ENCODE assay signal across 24 mouse cellular contexts in the genomic region with DNA sequence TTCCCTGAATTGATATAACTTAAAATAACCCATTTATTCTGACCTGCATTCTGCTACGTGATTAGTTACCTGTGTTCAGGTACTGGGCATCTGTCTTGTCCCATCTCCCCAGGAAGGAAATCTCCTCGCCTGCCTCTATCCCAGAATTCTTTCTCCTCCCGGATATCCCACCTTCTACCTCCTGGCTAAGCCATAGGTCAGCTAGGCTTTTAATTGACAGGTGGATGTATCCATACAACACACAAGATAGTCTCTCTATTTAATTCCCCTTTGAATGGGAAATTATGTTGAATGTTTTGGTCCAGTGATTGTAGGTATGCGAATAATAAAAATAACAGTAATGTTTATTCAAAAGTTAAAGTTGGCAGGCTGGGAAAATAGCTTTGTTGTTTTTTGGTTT. TPM values are rescaled to one million over a fixed set of nuclear protein-coding genes. Genes with fewer than 3 reads are reported as not detected.
A peak's percentile ranks its signal among the peaks of the same experiment; 100 is the strongest.
DNase-seq lines count a peak whose midpoint lies in the region; ATAC-seq and TF ChIP-seq lines count a peak whose summit lies in the region.
"Had no signal": no experiment of that assay in that cellular context is flagged by ENCODE, and none has a peak within 500 bp of the region (broad histone marks: within the 10 kb centered on the region; RNA-seq: fewer than 3 reads in every experiment).

No protein-coding gene starts in this region.

- TF ChIP-seq CTCF in E14TG2a.4 (conservative IDR thresholded peaks at IDR 0.05; ENCODE audit: low read length) = no peak

- ATAC-seq in megakaryocyte progenitor cell, adult 5-6 weeks (replicated peaks; ENCODE audit: poor library complexity) = no peak
- ATAC-seq: activated CD4-positive, CD25-positive, alpha-beta regulatory T cell, adult 4 months; CD4-positive, CD25-positive, alpha-beta regulatory T cell, adult 4 months; forebrain, embryonic 13.5 days; forebrain, embryonic 15.5 days; forebrain, postnatal 0 days; Patski had no signal

- H3K27me3 ChIP-seq in E14TG2a.4 (ENCODE audit: insufficient read depth, low read length) = no peaks in the 10 kb centered on the region
- H3K27me3 ChIP-seq: CH12.LX; embryonic facial prominence, embryonic 12.5 days; forebrain, embryonic 13.5 days; forebrain, embryonic 15.5 days; Patski had no signal

- H3K9me3 ChIP-seq in E14TG2a.4 (ENCODE audit: low read length) = peaks cover 18% of the 10 kb centered on the region
- H3K9me3 ChIP-seq: forebrain, embryonic 15.5 days had no signal

- peak overlapping the region; percentile 88 for H3K4me3 ChIP-seq in E14TG2a.4 (replicated peaks; ENCODE audit: low read length)
- H3K4me3 ChIP-seq: embryonic facial prominence, embryonic 10.5 days; embryonic facial prominence, embryonic 12.5 days; forebrain, embryonic 13.5 days; forebrain, embryonic 15.5 days had no signal

- peak; percentile 84 for DNase-seq in ES-CJ7 (ENCODE audit: low read depth, low spot score)
- peak; percentile 90 for DNase-seq in R1 (ENCODE audit: low read depth, low spot score)
- no peak for DNase-seq in frontal cortex, postnatal 36 days (ENCODE audit: low spot score in 2 of 2)
- no peak for DNase-seq in natural killer cell, adult 2 months (ENCODE audit: low spot score in 2 of 2)
- DNase-seq: adrenal gland, adult 8-10 months; adrenal gland, postnatal 14 days; adrenal gland, postnatal 36 days; B cell, adult 2 months; cerebellum, adult 11-12 months; cerebellum, adult 9-10 months; cerebellum, postnatal 10 days; cerebellum, postnatal 25 days; forebrain, postnatal 0 days had no signal

- H3K36me3 ChIP-seq in E14TG2a.4 (ENCODE audit: insufficient read depth, low read length) = peaks cover 39% of the 10 kb centered on the region
- H3K36me3 ChIP-seq: embryonic facial prominence, embryonic 10.5 days; embryonic facial prominence, embryonic 12.5 days; forebrain, embryonic 15.5 days; G1E had no signal

- H3K4me1 ChIP-seq in E14TG2a.4 (replicated peaks; ENCODE audit: low read depth, low read length) = peaks cover 68% of the 10 kb centered on the region
- H3K4me1 ChIP-seq: embryonic facial prominence, embryonic 10.5 days; embryonic facial prominence, embryonic 12.5 days; forebrain, embryonic 13.5 days; forebrain, embryonic 15.5 days had no signal

RNA-seq across cellular contexts. Expression of a gene that starts 59.7 kb away (rescaled TPM):
- 2.0 and 4.1 TPM in 2 replicates for total RNA-seq in megakaryocyte progenitor cell, adult 5-6 weeks (2015)
- total RNA-seq in megakaryocyte progenitor cell, adult 5-6 weeks (2017) = 5.8 and 5.9 TPM in 2 replicates
- total RNA-seq: G1E had no signal

Comparison
In these comparisons a context has a peak if more than half of its experiments do, and no peak if none do; other contexts are left out.
1. DNase-seq: peak in ES-CJ7 (single experiment) and R1 (single experiment); none in frontal cortex, postnatal 36 days (0 of 2) and natural killer cell, adult 2 months (0 of 2).